Mouse (Mus musculus) kidney, postnatal 14 days (tissue): ENCODE data around the gene Vwa8.
A peak's percentile ranks its signal among the peaks of the same experiment; 100 is the strongest.

Source experiments
- DNase-seq: peaks from one replicate; pipeline ENCODE4 v3.0.0; 2022; ENCODE audit warnings: mixed read lengths

Gene Vwa8

GRCm38 (mm10) chr14:79106655-79107515, 258.0 kb downstream of the Vwa8 start:
- peak; percentile 86 for DNase-seq

GRCm38 (mm10) chr14:79109375-79109774, 260.5 kb downstream of the Vwa8 start:
- no peak for DNase-seq

- no peak for DNase-seq
Observed at GRCm38 (mm10) chr14:79110012-79110411, 261.2 kb downstream of the Vwa8 start.

- DNase-seq: no peak
Observed at GRCm38 (mm10) chr14:79112050-79112449, 263.2 kb downstream of the Vwa8 start.

GRCm38 (mm10) chr14:79114526-79115383, 265.9 kb downstream of the Vwa8 start:
- DNase-seq: no peak

GRCm38 (mm10) chr14:79118457-79118856, 269.6 kb downstream of the Vwa8 start:
- DNase-seq: no peak

GRCm38 (mm10) chr14:79119354-79119753, 270.5 kb downstream of the Vwa8 start:
- peak; percentile 30 for DNase-seq

GRCm38 (mm10) chr14:79120681-79121080, 271.8 kb downstream of the Vwa8 start:
- no peak for DNase-seq

- DNase-seq: no peak
Observed at GRCm38 (mm10) chr14:79123466-79123865, 274.6 kb downstream of the Vwa8 start.

- peak; percentile 48 for DNase-seq
Observed at GRCm38 (mm10) chr14:79124643-79125042, 275.8 kb downstream of the Vwa8 start.

GRCm38 (mm10) chr14:79126176-79126575, 277.3 kb downstream of the Vwa8 start:
- no peak for DNase-seq

- peak; percentile 24 for DNase-seq
Observed at GRCm38 (mm10) chr14:79134891-79135334, 286.1 kb downstream of the Vwa8 start.

- DNase-seq: no peak
Observed at GRCm38 (mm10) chr14:79135441-79135840, 286.6 kb downstream of the Vwa8 start.

GRCm38 (mm10) chr14:79136585-79136984, 287.7 kb downstream of the Vwa8 start:
- DNase-seq: no peak

GRCm38 (mm10) chr14:79137100-79137499, 288.2 kb downstream of the Vwa8 start:
- DNase-seq: no peak

GRCm38 (mm10) chr14:79139096-79139651, 290.3 kb downstream of the Vwa8 start:
- no peak for DNase-seq

- DNase-seq: peak; percentile 79
Observed at GRCm38 (mm10) chr14:79139918-79140825, 291.3 kb downstream of the Vwa8 start.

GRCm38 (mm10) chr14:79140826-79141219, 292.0 kb downstream of the Vwa8 start:
- DNase-seq: peak; percentile 66

- DNase-seq: no peak
Observed at GRCm38 (mm10) chr14:79142342-79142741, 293.5 kb downstream of the Vwa8 start.

- no peak for DNase-seq
Observed at GRCm38 (mm10) chr14:79143696-79144095, 294.8 kb downstream of the Vwa8 start.

GRCm38 (mm10) chr14:79144278-79145224, 295.7 kb downstream of the Vwa8 start:
- no peak for DNase-seq
